Mouse (Mus musculus) thymus, postnatal 36 days (tissue): Measurements from ENCODE around the gene Cnih4.

ENCODE experiments used
- DNase-seq, 2 experiments: peaks; one replicate each; pipeline ENCODE4 v3.0.0; 2022; ENCODE audit warnings: mixed read lengths in 2 of 2

Gene Cnih4

DNA sequence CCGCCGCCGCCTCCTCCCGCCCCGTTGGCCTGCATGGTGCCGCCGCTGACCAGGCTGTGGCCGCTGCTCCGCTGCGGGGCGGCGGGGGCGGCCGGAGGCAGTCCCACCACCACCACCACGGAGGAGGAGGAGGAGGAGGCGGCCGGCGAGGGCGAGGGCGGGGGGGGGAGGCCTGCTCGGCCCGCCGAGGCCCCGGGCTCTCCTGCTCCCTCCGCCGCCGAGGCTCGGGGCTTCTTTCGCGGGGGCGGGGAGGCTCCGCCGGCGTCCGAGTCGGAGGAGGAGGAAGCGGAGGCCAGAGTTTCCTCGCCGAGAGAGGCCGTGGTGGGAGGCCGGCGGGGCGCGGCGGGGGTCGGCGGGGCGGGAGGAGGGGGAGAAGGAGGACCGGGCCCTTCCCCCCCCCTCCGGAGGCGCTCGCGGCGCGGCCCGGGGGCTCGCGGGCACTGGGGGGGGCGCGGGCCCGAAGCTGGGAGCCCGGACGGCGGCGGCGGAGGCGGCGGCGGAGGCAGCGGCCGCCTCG, 67.0 kb downstream of the Cnih4 start:
- no peak for DNase-seq

DNA sequence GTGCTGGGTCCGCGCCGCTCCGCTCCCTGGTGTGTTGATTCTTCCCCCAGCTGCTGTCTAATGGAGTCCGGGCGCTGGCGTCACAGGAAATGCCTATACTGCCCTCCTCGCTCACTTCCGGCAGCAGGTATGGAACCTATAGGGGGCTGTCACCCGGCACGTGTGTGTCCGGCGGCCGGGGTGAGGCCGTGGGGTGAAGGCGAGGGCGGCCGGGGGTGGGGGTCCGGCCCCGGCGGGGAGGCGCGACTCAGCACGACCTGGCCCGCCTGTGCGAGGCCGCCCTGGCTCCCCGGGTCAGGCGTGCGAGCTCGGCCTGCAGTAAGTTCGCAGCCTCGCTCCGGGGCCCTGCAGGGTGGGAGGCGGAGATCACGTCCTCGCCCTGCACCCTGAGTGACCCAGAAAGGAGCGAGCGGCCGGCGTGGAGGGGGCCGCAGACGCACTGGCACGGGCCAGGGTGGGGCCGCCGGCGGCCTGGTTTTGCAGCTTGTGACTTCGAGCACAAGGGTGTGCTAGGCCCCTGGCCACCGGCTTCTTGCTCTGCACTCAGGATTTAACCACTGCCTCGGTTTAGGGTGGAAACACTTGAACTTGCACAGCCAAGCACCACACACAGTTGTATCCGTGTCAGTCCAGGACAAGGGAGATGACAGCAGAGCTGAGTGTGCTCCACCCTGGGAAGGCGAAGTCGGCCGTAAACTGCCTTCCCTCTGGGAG, 67.6 kb downstream of the Cnih4 start, which contains the start of gene Wdr26:
Gene Wdr26 (minus strand): TSS at position 82 of the 714 bp plus-strand sequence.
- peak; percentile 82 to 87 for DNase-seq

DNA sequence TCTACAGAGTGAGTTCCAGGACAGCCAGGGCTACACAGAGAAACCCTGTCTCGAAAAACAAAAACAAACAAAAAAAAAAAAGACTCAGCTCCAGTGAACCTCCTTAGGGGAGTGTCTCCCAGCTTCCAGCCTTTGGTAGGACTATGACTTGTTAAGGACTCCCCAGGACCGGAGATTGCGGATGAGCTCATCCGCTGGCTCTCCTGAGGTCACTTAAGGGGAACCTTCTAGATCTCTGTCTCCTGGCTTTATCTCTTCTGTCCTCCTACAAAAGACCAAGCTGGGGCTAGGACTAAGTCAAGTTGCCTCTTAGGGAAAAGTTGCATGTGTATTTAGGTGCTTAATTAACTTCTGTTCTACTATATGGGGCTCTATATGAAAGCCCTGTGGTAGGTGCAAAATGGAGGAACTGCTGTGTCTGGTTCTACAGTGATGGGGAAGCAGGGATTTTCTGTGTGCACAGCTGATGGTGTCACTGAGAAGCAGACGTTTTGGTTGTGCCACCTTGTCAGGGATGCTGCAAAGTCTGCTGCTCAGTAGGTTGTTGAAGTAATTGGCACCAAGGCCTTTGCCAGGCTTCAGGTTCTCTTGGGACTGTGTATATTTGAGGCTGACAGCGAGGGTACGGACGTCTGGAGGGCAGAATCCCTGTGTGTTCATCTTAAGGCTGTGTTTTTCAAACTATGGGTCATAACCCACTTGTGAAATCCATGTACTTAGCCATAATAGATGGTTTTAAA, 70.0 kb downstream of the Cnih4 start:
- no peak for DNase-seq

DNA sequence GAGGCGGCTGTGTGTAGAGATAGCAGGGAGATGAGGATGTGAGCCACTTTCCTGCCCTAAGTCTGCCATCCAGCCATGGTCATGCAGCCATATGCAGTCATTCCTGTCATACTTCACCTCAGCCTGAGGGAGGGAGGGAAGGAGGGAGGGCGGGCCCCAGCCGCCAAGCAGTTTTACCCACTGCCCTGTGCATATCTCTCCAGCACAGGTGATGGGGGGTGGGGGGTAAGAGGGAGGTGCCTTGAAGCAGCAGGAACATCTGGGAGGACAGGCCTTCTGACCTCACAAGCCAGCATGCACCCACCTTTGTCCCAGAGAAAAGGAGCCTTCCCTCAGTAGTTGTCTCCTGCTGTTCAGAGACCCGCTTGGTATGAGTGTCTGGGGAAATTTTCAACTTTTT, 71.8 kb downstream of the Cnih4 start:
- no peak for DNase-seq
